Mouse (Mus musculus): Measurements from ENCODE around the gene Map3k15.

DNA sequence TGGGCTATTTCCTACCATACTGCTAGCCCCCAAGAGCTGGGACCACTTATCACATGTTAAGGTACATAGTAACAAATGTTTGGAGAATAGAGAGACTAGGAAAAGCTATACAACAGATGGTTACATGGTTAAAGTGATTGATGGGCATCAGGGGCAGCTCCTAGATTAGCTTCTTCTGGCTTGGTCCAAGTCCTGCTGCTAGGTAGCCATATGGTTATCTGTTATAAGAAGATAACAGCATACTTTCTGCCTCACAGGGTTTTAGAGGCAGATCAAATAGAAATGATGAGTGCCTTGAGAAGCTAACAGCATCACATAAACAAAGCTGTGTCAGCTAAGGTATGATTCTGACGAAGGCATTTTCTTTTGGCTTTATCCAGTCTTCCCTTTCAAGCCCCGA, 26.8 kb upstream of the Map3k15 start:
- TF ChIP-seq CTCF (conservative IDR thresholded peaks at IDR 0.05; ENCODE audit: insufficient read depth, insufficient read length, low read depth, low read length) (no peak), POLR2A (IDR thresholded peaks at IDR 0.05; ENCODE audit: low read depth, low read length) (no peak)
